Mouse (Mus musculus) heart, adult 8-10 months (tissue): ENCODE results near the gene Ms4a2. TPM values are rescaled to one million over a fixed set of nuclear protein-coding genes. Genes with fewer than 3 reads are reported as not detected.

ENCODE experiments used
- DNase-seq: peaks from one replicate; pipeline ENCODE4 v3.0.0; 2022; ENCODE audit warnings: low spot score
- total RNA-seq, 4 experiments: library from RNA; stranded (reverse); gene quantifications; 2 replicates each; pipeline ENCODE4 v1.2.4; 2022

Ms4a2 gene
- not detected for total RNA-seq

GRCm38 (mm10) chr19:11623551-11623950 is at the start of gene Ms4a2:
Gene Ms4a2 (minus strand): TSS chr19:11623719.
- DNase-seq, result no peak

GRCm38 (mm10) chr19:11661562-11661961 is 38.0 kb upstream of the Ms4a2 start:
- no peak for DNase-seq

- no peak for DNase-seq
Measured at GRCm38 (mm10) chr19:11660459-11660858, 36.9 kb upstream of the Ms4a2 start, which contains the start of gene Oosp2. Gene Oosp2 (minus strand): TSS chr19:11660559.

GRCm38 (mm10) chr19:11659142-11659541 is 35.6 kb upstream of the Ms4a2 start:
- no peak for DNase-seq

GRCm38 (mm10) chr19:11649564-11649963 is 26.0 kb upstream of the Ms4a2 start:
- no peak for DNase-seq

DNA sequence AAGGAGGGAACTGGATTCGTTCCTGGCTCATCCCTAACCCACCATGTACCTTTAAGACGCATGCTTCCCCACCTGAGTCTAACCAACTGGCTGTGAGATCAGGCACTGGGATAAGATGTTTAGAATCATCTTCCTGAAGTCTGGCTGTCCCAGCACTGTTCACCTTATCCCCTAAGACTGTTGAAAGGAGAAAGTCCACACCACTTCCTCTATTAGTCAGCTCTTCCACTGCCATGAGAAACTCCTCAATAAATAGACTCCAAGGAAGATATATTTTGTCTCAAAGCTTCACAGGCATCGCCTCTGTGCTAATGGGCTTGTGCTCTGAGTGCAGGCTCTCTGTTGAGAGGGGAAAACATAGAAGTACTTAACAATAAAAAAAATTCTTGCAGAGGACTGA is 22.6 kb upstream of the Ms4a2 start:
- DNase-seq, result no peak

DNA sequence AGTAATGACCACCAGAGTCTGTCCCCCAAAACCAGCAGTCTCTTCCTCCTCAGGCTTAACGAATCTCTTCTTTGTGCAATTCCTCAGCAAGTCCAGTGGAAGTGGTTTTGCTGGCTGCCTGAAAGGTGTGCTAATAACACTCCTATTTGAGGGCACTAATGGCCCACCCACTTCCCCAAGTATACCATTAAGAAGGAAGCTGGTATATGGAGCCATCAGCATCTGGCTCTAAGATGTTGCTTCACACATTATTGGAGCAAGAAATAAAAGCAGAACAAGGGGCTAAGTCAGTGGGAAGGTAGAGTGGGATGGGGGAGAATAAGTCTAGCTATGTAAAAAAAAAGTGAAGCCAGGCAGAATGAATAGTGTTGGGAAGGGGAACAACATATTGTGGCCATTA is 17.2 kb upstream of the Ms4a2 start, which contains the start of gene Ms4a3:
TSS of gene Ms4a3 (minus strand) at position 120 of the 400 bp plus-strand sequence.
- no peak for DNase-seq

DNA sequence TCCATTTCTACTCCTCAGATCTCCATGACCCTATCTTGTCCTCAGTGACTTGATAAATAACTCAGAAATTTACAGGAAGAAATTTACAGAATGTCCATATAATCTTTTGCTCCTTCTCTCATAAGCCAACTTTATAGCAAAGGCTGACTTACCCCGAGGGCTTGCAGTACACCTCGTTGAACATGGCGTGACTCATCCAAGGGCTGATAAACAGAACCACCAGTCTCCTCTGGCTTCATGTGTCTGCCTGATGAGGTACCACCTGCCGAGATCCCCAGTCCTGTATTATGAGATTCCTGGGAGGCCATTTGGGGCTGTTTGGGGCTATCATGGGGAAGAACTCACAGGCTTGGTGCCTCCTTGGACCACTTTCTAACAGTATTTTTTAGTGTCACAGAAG is 15.5 kb upstream of the Ms4a2 start:
- no peak for DNase-seq

- DNase-seq, result no peak
Measured at GRCm38 (mm10) chr19:11635572-11635971, 12.1 kb upstream of the Ms4a2 start.

DNA sequence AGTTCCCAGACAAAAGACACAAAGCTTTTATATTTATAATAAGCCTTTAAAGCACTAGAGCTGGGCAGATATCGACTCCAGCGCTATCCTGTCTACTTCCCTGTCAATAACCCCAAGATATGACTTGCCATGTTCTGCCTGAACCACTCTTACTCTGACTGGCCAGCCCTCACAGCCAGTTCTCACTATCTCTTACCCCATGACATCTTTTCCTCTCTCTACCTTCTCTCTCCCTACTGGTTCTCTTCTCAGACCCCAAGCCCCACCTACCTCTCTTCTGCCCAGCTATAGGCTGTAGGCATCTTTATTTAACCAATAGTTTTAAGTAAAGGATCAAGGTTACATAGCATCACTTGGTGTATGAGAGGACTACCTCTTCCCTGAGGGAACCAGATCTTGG is 10.8 kb upstream of the Ms4a2 start:
- DNase-seq, result no peak

- no peak for DNase-seq
Measured at GRCm38 (mm10) chr19:11633732-11634131, 10.2 kb upstream of the Ms4a2 start.

GRCm38 (mm10) chr19:11625231-11625630 is 1.7 kb upstream of the Ms4a2 start:
- no peak for DNase-seq

- no peak for DNase-seq
Measured at GRCm38 (mm10) chr19:11624800-11625199, 1.3 kb upstream of the Ms4a2 start.

- no peak for DNase-seq
Measured at GRCm38 (mm10) chr19:11617983-11618382, 5.5 kb downstream of the Ms4a2 start.

GRCm38 (mm10) chr19:11614805-11615204 is 8.7 kb downstream of the Ms4a2 start:
- no peak for DNase-seq

- no peak for DNase-seq
Measured at GRCm38 (mm10) chr19:11613776-11614443, 9.6 kb downstream of the Ms4a2 start.

DNA sequence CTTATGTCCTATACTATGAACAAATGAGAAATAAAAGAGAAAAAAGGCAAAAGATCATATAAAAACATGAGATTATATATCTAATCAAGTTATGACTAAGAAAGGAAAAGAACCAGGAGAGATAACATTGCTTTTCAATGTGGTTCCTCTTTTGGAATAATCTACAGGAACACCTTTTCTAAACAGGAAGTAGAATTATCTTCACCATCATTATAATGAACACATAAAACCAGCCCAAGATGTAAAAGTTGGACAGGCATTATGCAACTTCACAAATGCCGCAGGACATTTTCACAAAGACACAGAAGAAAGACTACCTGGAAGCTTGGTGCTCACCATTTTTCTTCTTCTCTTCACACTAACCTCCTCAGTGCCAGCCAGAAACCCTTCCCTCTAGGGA is 10.4 kb downstream of the Ms4a2 start:
- no peak for DNase-seq

- no peak for DNase-seq
Measured at GRCm38 (mm10) chr19:11612293-11612692, 11.2 kb downstream of the Ms4a2 start.

DNA sequence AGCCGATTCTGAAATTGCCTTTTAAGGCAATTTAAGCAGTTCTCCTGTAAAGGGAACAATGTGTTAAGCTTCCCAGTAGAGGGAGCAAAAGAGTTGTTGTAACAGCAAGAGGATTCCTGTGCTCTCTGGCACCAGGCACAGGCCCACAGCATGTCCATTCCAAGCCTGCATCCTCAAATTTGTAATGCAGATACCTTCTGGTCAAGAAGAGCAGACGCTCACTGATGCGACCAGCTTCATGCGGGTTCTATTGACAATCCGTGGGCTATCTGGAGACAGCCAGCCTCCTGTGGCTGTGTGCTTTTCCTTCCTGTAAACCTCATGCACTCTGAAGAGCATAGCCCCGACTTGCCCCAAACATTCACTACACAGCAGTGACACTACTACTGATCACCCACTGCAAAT is 12.0 kb downstream of the Ms4a2 start:
- peak; percentile 11 for DNase-seq

DNA sequence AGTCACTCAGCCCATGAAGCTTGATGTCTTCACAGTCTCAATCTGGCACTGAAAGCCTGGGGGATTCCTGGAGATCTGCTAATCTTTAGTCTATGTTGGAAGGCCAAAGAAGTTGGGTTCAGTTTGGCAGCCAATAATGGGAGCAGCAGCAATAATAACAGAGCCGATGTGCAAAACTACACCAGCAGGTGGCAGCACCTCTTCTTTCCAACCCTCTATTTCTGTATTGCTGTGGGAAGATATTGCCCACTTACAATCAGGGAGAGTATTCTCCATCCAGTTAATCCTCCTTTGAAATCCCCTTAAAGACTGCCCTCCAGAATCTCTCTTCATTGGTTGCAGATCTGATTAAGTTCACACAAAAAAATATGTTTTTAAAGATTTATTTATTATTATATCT is 15.3 kb downstream of the Ms4a2 start:
- DNase-seq, result no peak

DNA sequence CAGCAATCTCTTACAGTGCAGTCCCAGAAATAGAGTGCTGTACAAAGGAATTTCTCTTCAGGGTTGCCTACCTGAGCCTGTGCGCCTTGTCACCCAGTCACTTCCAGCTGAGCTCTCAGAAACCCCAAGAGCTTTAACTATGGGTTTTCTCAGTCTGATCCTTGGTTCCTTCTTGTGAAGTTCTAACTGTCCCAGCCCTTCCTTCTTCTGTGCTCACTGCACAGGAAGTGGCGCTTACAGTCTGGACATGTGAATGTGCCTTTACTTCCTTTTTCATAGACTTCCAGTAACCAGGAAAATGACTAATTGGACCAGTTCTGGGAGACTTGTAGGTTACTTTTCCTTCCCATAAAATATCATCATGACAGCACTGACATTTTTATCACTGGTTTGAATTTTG is 18.9 kb downstream of the Ms4a2 start, which contains the start of gene Ms4a6d:
TSS of gene Ms4a6d (minus strand) at position 247 of the 400 bp plus-strand sequence.
- DNase-seq, result peak; percentile 22

GRCm38 (mm10) chr19:11602026-11602425 is 21.5 kb downstream of the Ms4a2 start:
- peak; percentile 28 for DNase-seq

DNA sequence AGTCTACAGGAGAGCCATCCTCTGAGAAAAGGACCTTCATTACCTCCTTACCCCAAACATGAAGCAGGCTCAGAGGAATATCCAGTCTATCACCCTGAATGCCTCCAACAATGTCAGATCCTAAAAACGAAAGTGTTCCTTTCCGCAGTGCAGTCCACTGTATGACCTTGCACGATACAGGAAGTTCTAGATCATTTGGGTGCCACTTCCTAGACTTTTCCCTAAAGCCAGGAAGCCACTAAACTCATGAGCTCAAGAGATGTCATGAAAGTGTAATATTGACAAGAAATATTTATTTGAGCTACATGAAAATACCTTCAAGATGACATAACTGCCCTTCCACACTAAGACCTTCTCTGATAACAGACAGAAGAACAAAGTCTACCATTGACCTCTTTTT is 22.2 kb downstream of the Ms4a2 start:
- DNase-seq, result no peak
